Mouse (Mus musculus): Measurements from ENCODE around the gene Pf4. TPM values are rescaled to one million over a fixed set of nuclear protein-coding genes. Genes with fewer than 3 reads are reported as not detected.

The Pf4 gene
- polyA plus RNA-seq (2012; rRNA removed) = 4.8 and 6.2 TPM in 2 replicates

GRCm38 (mm10) chr5:90771880-90772653 is at the start of gene Pf4:
TSS of gene Pf4 (plus strand) at chr5:90772435.
- Histone ChIP-seq H3K27me3 (ENCODE audit: control insufficient read depth, insufficient read depth, low read length) (no peaks in the 10 kb centered on the region), H3K27ac (ENCODE audit: control insufficient read depth, insufficient read depth, low read depth, low read length) (no peak within 1 kb of the TSS), H3K4me3 (ENCODE audit: control insufficient read depth, low read depth, low read length) (peak within 1 kb of the TSS; percentile 2), H3K36me3 (ENCODE audit: control insufficient read depth, insufficient read depth, low read length) (no peaks in the 10 kb centered on the region), H3K4me1 (ENCODE audit: control insufficient read depth, insufficient read depth, low read length) (peaks cover 7% of the 10 kb centered on the region; the same call in 1 of the 2 replicates)
- no peak for TF ChIP-seq CTCF (IDR thresholded peaks at IDR 0.05; ENCODE audit: control insufficient read depth, insufficient read depth, insufficient replicate concordance, low read depth, low read length)
- TF ChIP-seq POLR2A (IDR thresholded peaks at IDR 0.05; ENCODE audit: control insufficient read depth, low read depth, low read length) = no peak

- Histone ChIP-seq H3K36me3 (ENCODE audit: control insufficient read depth, insufficient read depth, low read length) (no peaks in the 10 kb centered on the region), H3K27me3 (ENCODE audit: control insufficient read depth, insufficient read depth, low read length) (no peaks in the 10 kb centered on the region), H3K27ac (ENCODE audit: control insufficient read depth, insufficient read depth, low read depth, low read length) (no peak overlapping the region), H3K4me3 (ENCODE audit: control insufficient read depth, low read depth, low read length) (no peak overlapping the region), H3K4me1 (ENCODE audit: control insufficient read depth, insufficient read depth, low read length) (no peaks in the 10 kb centered on the region)
- no peak for TF ChIP-seq POLR2A (IDR thresholded peaks at IDR 0.05; ENCODE audit: control insufficient read depth, low read depth, low read length)
Observed at GRCm38 (mm10) chr5:90722656-90723055, 49.6 kb upstream of the Pf4 start.

GRCm38 (mm10) chr5:90728254-90728653 is 44.0 kb upstream of the Pf4 start:
- no peak for TF ChIP-seq CTCF (IDR thresholded peaks at IDR 0.05; ENCODE audit: control insufficient read depth, insufficient read depth, insufficient replicate concordance, low read depth, low read length)
- no peak for TF ChIP-seq POLR2A (IDR thresholded peaks at IDR 0.05; ENCODE audit: control insufficient read depth, low read depth, low read length)
- H3K27ac ChIP-seq (ENCODE audit: control insufficient read depth, insufficient read depth, low read depth, low read length) = no peak overlapping the region
- no peaks in the 10 kb centered on the region for H3K36me3 ChIP-seq (ENCODE audit: control insufficient read depth, insufficient read depth, low read length)
- H3K4me1 ChIP-seq (ENCODE audit: control insufficient read depth, insufficient read depth, low read length) = no peaks in the 10 kb centered on the region
- H3K4me3 ChIP-seq (ENCODE audit: control insufficient read depth, low read depth, low read length) = no peak overlapping the region
- H3K27me3 ChIP-seq (ENCODE audit: control insufficient read depth, insufficient read depth, low read length) = no peaks in the 10 kb centered on the region

- H3K4me1 ChIP-seq (ENCODE audit: control insufficient read depth, insufficient read depth, low read length) = no peaks in the 10 kb centered on the region
Observed at GRCm38 (mm10) chr5:90731480-90731879, 40.8 kb upstream of the Pf4 start.

GRCm38 (mm10) chr5:90742029-90742428 is 30.2 kb upstream of the Pf4 start:
- H3K4me1 ChIP-seq (ENCODE audit: control insufficient read depth, insufficient read depth, low read length) = no peaks in the 10 kb centered on the region
- H3K4me3 ChIP-seq (ENCODE audit: control insufficient read depth, low read depth, low read length) = no peak overlapping the region
- no peaks in the 10 kb centered on the region for H3K27me3 ChIP-seq (ENCODE audit: control insufficient read depth, insufficient read depth, low read length)
- H3K36me3 ChIP-seq (ENCODE audit: control insufficient read depth, insufficient read depth, low read length) = no peaks in the 10 kb centered on the region
- TF ChIP-seq POLR2A (IDR thresholded peaks at IDR 0.05; ENCODE audit: control insufficient read depth, low read depth, low read length) (no peak), CTCF (IDR thresholded peaks at IDR 0.05; ENCODE audit: control insufficient read depth, insufficient read depth, insufficient replicate concordance, low read depth, low read length) (no peak)
- H3K27ac ChIP-seq (ENCODE audit: control insufficient read depth, insufficient read depth, low read depth, low read length) = no peak overlapping the region

More at GRCm38 (mm10) chr5:90731480-90731879, 40.8 kb upstream of the Pf4 start:
- Histone ChIP-seq H3K36me3 (ENCODE audit: control insufficient read depth, insufficient read depth, low read length) (no peaks in the 10 kb centered on the region), H3K4me3 (ENCODE audit: control insufficient read depth, low read depth, low read length) (no peak overlapping the region), H3K27ac (ENCODE audit: control insufficient read depth, insufficient read depth, low read depth, low read length) (no peak overlapping the region), H3K27me3 (ENCODE audit: control insufficient read depth, insufficient read depth, low read length) (no peaks in the 10 kb centered on the region)
- TF ChIP-seq POLR2A (IDR thresholded peaks at IDR 0.05; ENCODE audit: control insufficient read depth, low read depth, low read length) (no peak), CTCF (IDR thresholded peaks at IDR 0.05; ENCODE audit: control insufficient read depth, insufficient read depth, insufficient replicate concordance, low read depth, low read length) (no peak)

- Histone ChIP-seq H3K4me1 (ENCODE audit: control insufficient read depth, insufficient read depth, low read length) (no peaks in the 10 kb centered on the region), H3K4me3 (ENCODE audit: control insufficient read depth, low read depth, low read length) (no peak overlapping the region), H3K36me3 (ENCODE audit: control insufficient read depth, insufficient read depth, low read length) (no peaks in the 10 kb centered on the region), H3K27ac (ENCODE audit: control insufficient read depth, insufficient read depth, low read depth, low read length) (no peak overlapping the region), H3K27me3 (ENCODE audit: control insufficient read depth, insufficient read depth, low read length) (no peaks in the 10 kb centered on the region)
- no peak for TF ChIP-seq POLR2A (IDR thresholded peaks at IDR 0.05; ENCODE audit: control insufficient read depth, low read depth, low read length)
- TF ChIP-seq CTCF (IDR thresholded peaks at IDR 0.05; ENCODE audit: control insufficient read depth, insufficient read depth, insufficient replicate concordance, low read depth, low read length) = no peak
Observed at GRCm38 (mm10) chr5:90753934-90754333, 18.3 kb upstream of the Pf4 start.

GRCm38 (mm10) chr5:90758020-90758605 is 14.1 kb upstream of the Pf4 start:
- H3K4me1 ChIP-seq (ENCODE audit: control insufficient read depth, insufficient read depth, low read length) = peaks cover 15% of the 10 kb centered on the region
- TF ChIP-seq POLR2A (IDR thresholded peaks at IDR 0.05; ENCODE audit: control insufficient read depth, low read depth, low read length) (no peak), CTCF (IDR thresholded peaks at IDR 0.05; ENCODE audit: control insufficient read depth, insufficient read depth, insufficient replicate concordance, low read depth, low read length) (no peak)
- no peak overlapping the region for H3K4me3 ChIP-seq (ENCODE audit: control insufficient read depth, low read depth, low read length)
- H3K27me3 ChIP-seq (ENCODE audit: control insufficient read depth, insufficient read depth, low read length) = no peaks in the 10 kb centered on the region
- no peaks in the 10 kb centered on the region for H3K36me3 ChIP-seq (ENCODE audit: control insufficient read depth, insufficient read depth, low read length)
- H3K27ac ChIP-seq (ENCODE audit: control insufficient read depth, insufficient read depth, low read depth, low read length) = no peak overlapping the region

Data from testis, adult 2 months (tissue).